Mouse (Mus musculus): ENCODE results near the gene Mas1. TPM values are rescaled to one million over a fixed set of nuclear protein-coding genes. Genes with fewer than 3 reads are reported as not detected.

Gene Mas1
- polyA plus RNA-seq, 1 experiment, result 0.25 TPM

DNA sequence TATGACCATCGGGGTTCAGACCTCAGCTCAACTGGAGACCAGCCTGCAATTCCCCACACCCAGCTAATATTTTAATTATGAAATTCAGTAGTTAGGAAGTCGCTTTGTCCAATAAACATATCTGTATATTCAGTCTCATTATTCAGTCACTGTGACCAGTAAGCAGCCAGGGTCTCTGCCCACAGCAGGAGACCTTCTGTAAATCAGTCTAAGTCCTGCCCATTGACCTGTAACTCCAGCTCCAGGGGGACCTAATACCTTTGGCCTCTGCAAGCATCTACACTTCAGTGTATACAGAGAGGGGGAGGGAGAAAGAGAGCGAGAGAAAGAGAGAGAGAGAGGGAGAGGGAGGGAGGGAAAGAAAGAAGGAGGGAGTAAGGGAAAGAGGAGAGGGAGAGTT lies 33.6 kb downstream of the Mas1 start:
- no peaks in the 10 kb centered on the region for H3K9me3 ChIP-seq (replicated peaks; ENCODE audit: control insufficient read depth, insufficient read depth, low read length, poor library complexity, severe bottlenecking)
- no peaks in the 10 kb centered on the region for H3K27me3 ChIP-seq (ENCODE audit: control insufficient read depth, insufficient read depth, low read length, poor library complexity, severe bottlenecking)
- no peak overlapping the region for H3K27ac ChIP-seq (ENCODE audit: insufficient read depth, low read length)
- H3K9ac ChIP-seq (ENCODE audit: low read depth, poor library complexity, severe bottlenecking), result no peak overlapping the region
- no peak overlapping the region for H3K4me3 ChIP-seq (ENCODE audit: low read depth, low read length)
- TF ChIP-seq POLR2A (IDR thresholded peaks at IDR 0.05; ENCODE audit: insufficient read depth, low read length) (no peak), CTCF (IDR thresholded peaks at IDR 0.05; ENCODE audit: low read depth, low read length) (no peak), EP300 (IDR thresholded peaks at IDR 0.05; ENCODE audit: insufficient read depth, low read depth, low read length) (no peak)
- H3K36me3 ChIP-seq (ENCODE audit: control insufficient read depth, insufficient read depth, low read length, poor library complexity, severe bottlenecking), result no peaks in the 10 kb centered on the region
- no peaks in the 10 kb centered on the region for H3K4me1 ChIP-seq (ENCODE audit: control insufficient read depth, insufficient read depth, low read length)

DNA sequence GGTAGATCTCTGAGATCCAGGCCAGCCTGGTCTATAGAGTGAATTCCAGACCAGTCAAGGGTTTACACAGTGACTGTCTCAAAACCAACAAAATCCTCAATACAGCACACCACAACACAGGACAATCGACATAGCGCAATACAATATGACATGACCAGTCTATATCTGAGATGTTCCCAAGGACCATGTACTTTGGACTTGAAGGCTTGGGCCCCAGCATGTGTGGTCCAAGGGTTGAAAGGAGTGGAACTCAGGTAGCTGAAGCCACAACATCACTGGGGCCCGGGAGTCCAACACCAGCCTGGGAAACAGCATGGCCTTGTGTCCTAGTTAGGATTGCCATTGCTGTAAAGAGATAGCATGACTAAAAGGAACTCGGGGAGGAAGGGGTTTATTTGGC lies 35.3 kb downstream of the Mas1 start:
- TF ChIP-seq CTCF (IDR thresholded peaks at IDR 0.05; ENCODE audit: low read depth, low read length), result no peak
- TF ChIP-seq EP300 (IDR thresholded peaks at IDR 0.05; ENCODE audit: insufficient read depth, low read depth, low read length), result no peak
- TF ChIP-seq POLR2A (IDR thresholded peaks at IDR 0.05; ENCODE audit: insufficient read depth, low read length), result no peak
- H3K36me3 ChIP-seq (ENCODE audit: control insufficient read depth, insufficient read depth, low read length, poor library complexity, severe bottlenecking), result no peaks in the 10 kb centered on the region

GRCm38 (mm10) chr17:12832231-12832630 lies 35.7 kb downstream of the Mas1 start:
- Histone ChIP-seq H3K9me3 (replicated peaks; ENCODE audit: control insufficient read depth, insufficient read depth, low read length, poor library complexity, severe bottlenecking) (no peaks in the 10 kb centered on the region), H3K36me3 (ENCODE audit: control insufficient read depth, insufficient read depth, low read length, poor library complexity, severe bottlenecking) (no peaks in the 10 kb centered on the region), H3K4me3 (ENCODE audit: low read depth, low read length) (no peak overlapping the region), H3K4me1 (ENCODE audit: control insufficient read depth, insufficient read depth, low read length) (no peaks in the 10 kb centered on the region), H3K9ac (ENCODE audit: low read depth, poor library complexity, severe bottlenecking) (no peak overlapping the region), H3K27me3 (ENCODE audit: control insufficient read depth, insufficient read depth, low read length, poor library complexity, severe bottlenecking) (no peaks in the 10 kb centered on the region), H3K27ac (ENCODE audit: insufficient read depth, low read length) (no peak overlapping the region)
- TF ChIP-seq POLR2A (IDR thresholded peaks at IDR 0.05; ENCODE audit: insufficient read depth, low read length), result no peak
- TF ChIP-seq EP300 (IDR thresholded peaks at IDR 0.05; ENCODE audit: insufficient read depth, low read depth, low read length), result no peak
- no peak for TF ChIP-seq CTCF (IDR thresholded peaks at IDR 0.05; ENCODE audit: low read depth, low read length)

More for the DNA sequence above, 35.3 kb downstream of the Mas1 start:
- no peak overlapping the region for H3K4me3 ChIP-seq (ENCODE audit: low read depth, low read length)
- H3K4me1 ChIP-seq (ENCODE audit: control insufficient read depth, insufficient read depth, low read length), result no peaks in the 10 kb centered on the region
- H3K27me3 ChIP-seq (ENCODE audit: control insufficient read depth, insufficient read depth, low read length, poor library complexity, severe bottlenecking), result no peaks in the 10 kb centered on the region
- no peaks in the 10 kb centered on the region for H3K9me3 ChIP-seq (replicated peaks; ENCODE audit: control insufficient read depth, insufficient read depth, low read length, poor library complexity, severe bottlenecking)
- H3K9ac ChIP-seq (ENCODE audit: low read depth, poor library complexity, severe bottlenecking), result no peak overlapping the region
- H3K27ac ChIP-seq (ENCODE audit: insufficient read depth, low read length), result no peak overlapping the region

DNA sequence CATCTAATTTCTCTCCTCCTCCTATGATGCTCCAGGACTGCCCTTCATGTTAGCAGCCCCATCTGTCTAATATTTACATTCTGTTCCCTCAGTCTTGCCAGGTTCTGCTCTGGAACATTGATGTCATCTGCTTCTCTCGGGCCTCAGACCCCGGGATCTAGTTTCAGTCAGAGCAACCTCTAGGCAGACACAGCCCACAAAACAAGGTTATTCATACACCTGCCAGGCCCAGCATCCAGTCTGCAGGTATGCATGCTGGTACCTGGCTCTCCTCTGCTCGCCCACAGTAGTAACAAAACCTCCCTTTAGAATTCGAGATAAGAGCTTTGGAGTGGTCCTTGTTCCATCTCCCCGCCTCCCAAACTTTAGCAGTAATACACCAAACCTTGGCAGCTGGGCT lies 37.6 kb downstream of the Mas1 start:
- Histone ChIP-seq H3K36me3 (ENCODE audit: control insufficient read depth, insufficient read depth, low read length, poor library complexity, severe bottlenecking) (no peaks in the 10 kb centered on the region), H3K4me3 (ENCODE audit: low read depth, low read length) (no peak overlapping the region), H3K9me3 (replicated peaks; ENCODE audit: control insufficient read depth, insufficient read depth, low read length, poor library complexity, severe bottlenecking) (no peaks in the 10 kb centered on the region), H3K27me3 (ENCODE audit: control insufficient read depth, insufficient read depth, low read length, poor library complexity, severe bottlenecking) (no peaks in the 10 kb centered on the region), H3K27ac (ENCODE audit: insufficient read depth, low read length) (no peak overlapping the region), H3K4me1 (ENCODE audit: control insufficient read depth, insufficient read depth, low read length) (no peaks in the 10 kb centered on the region), H3K9ac (ENCODE audit: low read depth, poor library complexity, severe bottlenecking) (no peak overlapping the region)
- TF ChIP-seq EP300 (IDR thresholded peaks at IDR 0.05; ENCODE audit: insufficient read depth, low read depth, low read length) (no peak), POLR2A (IDR thresholded peaks at IDR 0.05; ENCODE audit: insufficient read depth, low read length) (no peak), CTCF (IDR thresholded peaks at IDR 0.05; ENCODE audit: low read depth, low read length) (no peak)

DNA sequence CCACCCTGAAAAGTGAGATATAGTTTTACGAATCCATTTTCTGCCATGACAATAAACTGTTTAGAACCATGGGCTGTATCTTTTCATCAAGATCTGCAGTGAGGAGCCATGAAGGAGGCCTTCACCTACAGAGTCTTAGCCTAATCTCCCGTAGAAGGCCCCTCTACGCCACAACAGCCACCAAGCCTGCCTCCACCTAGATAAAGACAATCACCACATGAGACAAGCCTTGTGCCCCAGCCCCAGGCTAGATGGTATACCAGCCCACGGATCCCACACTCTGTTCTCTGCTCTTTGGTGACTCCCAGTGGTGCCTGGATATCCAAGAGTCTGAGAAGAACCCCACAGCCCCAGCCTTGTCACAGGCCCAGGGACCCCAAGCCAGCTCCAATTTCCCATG lies 52.1 kb downstream of the Mas1 start:
- no peaks in the 10 kb centered on the region for H3K27me3 ChIP-seq (ENCODE audit: control insufficient read depth, insufficient read depth, low read length, poor library complexity, severe bottlenecking)
- no peak overlapping the region for H3K4me3 ChIP-seq (ENCODE audit: low read depth, low read length)
- H3K36me3 ChIP-seq (ENCODE audit: control insufficient read depth, insufficient read depth, low read length, poor library complexity, severe bottlenecking), result no peaks in the 10 kb centered on the region
- no peaks in the 10 kb centered on the region for H3K4me1 ChIP-seq (ENCODE audit: control insufficient read depth, insufficient read depth, low read length)
- no peaks in the 10 kb centered on the region for H3K9me3 ChIP-seq (replicated peaks; ENCODE audit: control insufficient read depth, insufficient read depth, low read length, poor library complexity, severe bottlenecking)
- no peak overlapping the region for H3K9ac ChIP-seq (ENCODE audit: low read depth, poor library complexity, severe bottlenecking)
- H3K27ac ChIP-seq (ENCODE audit: insufficient read depth, low read length), result no peak overlapping the region
- no peak for TF ChIP-seq POLR2A (IDR thresholded peaks at IDR 0.05; ENCODE audit: insufficient read depth, low read length)
- no peak for TF ChIP-seq CTCF (IDR thresholded peaks at IDR 0.05; ENCODE audit: low read depth, low read length)
- no peak for TF ChIP-seq EP300 (IDR thresholded peaks at IDR 0.05; ENCODE audit: insufficient read depth, low read depth, low read length)

- no peak overlapping the region for H3K27ac ChIP-seq (ENCODE audit: insufficient read depth, low read length)
- no peaks in the 10 kb centered on the region for H3K4me1 ChIP-seq (ENCODE audit: control insufficient read depth, insufficient read depth, low read length)
- no peak overlapping the region for H3K9ac ChIP-seq (ENCODE audit: low read depth, poor library complexity, severe bottlenecking)
- TF ChIP-seq CTCF (IDR thresholded peaks at IDR 0.05; ENCODE audit: low read depth, low read length) (no peak), POLR2A (IDR thresholded peaks at IDR 0.05; ENCODE audit: insufficient read depth, low read length) (no peak), EP300 (IDR thresholded peaks at IDR 0.05; ENCODE audit: insufficient read depth, low read depth, low read length) (no peak)
- no peaks in the 10 kb centered on the region for H3K36me3 ChIP-seq (ENCODE audit: control insufficient read depth, insufficient read depth, low read length, poor library complexity, severe bottlenecking)
- H3K27me3 ChIP-seq (ENCODE audit: control insufficient read depth, insufficient read depth, low read length, poor library complexity, severe bottlenecking), result no peaks in the 10 kb centered on the region
- no peaks in the 10 kb centered on the region for H3K9me3 ChIP-seq (replicated peaks; ENCODE audit: control insufficient read depth, insufficient read depth, low read length, poor library complexity, severe bottlenecking)
- no peak overlapping the region for H3K4me3 ChIP-seq (ENCODE audit: low read depth, low read length)
Observed at GRCm38 (mm10) chr17:12814502-12814901, 53.4 kb downstream of the Mas1 start.
